Mouse (Mus musculus) CH12.LX (cell line): ENCODE measurements around the gene Taar3. TPM values are rescaled to one million over a fixed set of nuclear protein-coding genes. Genes with fewer than 3 reads are reported as not detected.

Source experiments
- DNase-seq: peaks from one replicate; pipeline ENCODE4 v3.0.0-alpha.2; 2013; ENCODE audit errors: extremely low read depth
- H3K27ac ChIP-seq: 2 replicates; pipeline ENCODE4 v1.5.1; 2012; ENCODE audit warnings: low read depth, mild to moderate bottlenecking, control low read depth, moderate library complexity; ENCODE audit not compliant: insufficient read depth
- H3K27me3 ChIP-seq: replicated peaks from 2 replicates; pipeline ENCODE3; 2012; ENCODE audit warnings: inconsistent platforms
- H3K36me3 ChIP-seq, 2 experiments: replicated peaks in 1 of 2; 2 replicates each; pipeline versions ENCODE3 to v1.6.1; 2012; ENCODE audit warnings: inconsistent platforms in 1 of 2, low read length in 1 of 2, mild to moderate bottlenecking in 1 of 2, mixed read lengths in 1 of 2, moderate library complexity in 1 of 2; ENCODE audit not compliant: control insufficient read depth in 1 of 2, insufficient read depth in 1 of 2
- H3K4me1 ChIP-seq, 2 experiments: 2 replicates each; pipeline ENCODE4 v1.6.1; 2012; ENCODE audit warnings: inconsistent platforms in 1 of 2, moderate library complexity in 1 of 2; ENCODE audit not compliant: insufficient read depth in 2 of 2, control insufficient read depth in 1 of 2
- H3K4me2 ChIP-seq: 2 replicates; pipeline ENCODE4 v1.6.1; 2012; ENCODE audit warnings: low read depth, mild to moderate bottlenecking, control low read depth; ENCODE audit not compliant: poor library complexity, insufficient read depth, severe bottlenecking
- H3K4me3 ChIP-seq, 3 experiments: fragments of 150-350 bp in 1 of 3; sonication (generic) in 1 of 3; replicated peaks in 1 of 3; 2 replicates each; pipeline versions ENCODE3 to v1.5.1; 2011 to 2012; ENCODE audit warnings: low read depth in 2 of 3, low read length in 2 of 3, mild to moderate bottlenecking in 2 of 3, moderate library complexity in 2 of 3, control low read depth in 1 of 3, improper control_type of control experiment in 1 of 3, inconsistent platforms in 1 of 3, mixed read lengths in 1 of 3; ENCODE audit not compliant: poor library complexity in 1 of 3
- H3K79me2 ChIP-seq: replicated peaks from 2 replicates; pipeline ENCODE4 v1.6.1; 2012; ENCODE audit warnings: mild to moderate bottlenecking, moderate library complexity; ENCODE audit not compliant: control insufficient read depth, poor library complexity, insufficient read depth, severe bottlenecking; ENCODE audit errors: extremely low read depth
- H3K9ac ChIP-seq: 2 replicates; pipeline ENCODE4 v1.6.1; 2012; ENCODE audit warnings: low read depth, mild to moderate bottlenecking, control low read depth, moderate library complexity; ENCODE audit not compliant: insufficient read depth
- H3K9me3 ChIP-seq: replicated peaks from 2 replicates; pipeline ENCODE3; 2012; ENCODE audit warnings: low read length, inconsistent platforms, mixed read lengths
- CHD1 ChIP-seq: IDR thresholded peaks from 2 replicates; pipeline ENCODE4 v1.6.1; 2012; ENCODE audit warnings: low read depth, low read length, improper control_type of control experiment, inconsistent platforms
- CHD2 ChIP-seq: IDR thresholded peaks from 2 replicates; pipeline ENCODE4 v1.6.1; 2011; ENCODE audit warnings: low read length, improper control_type of control experiment
- CTCF ChIP-seq, 2 experiments: IDR thresholded peaks in 1 of 2; conservative IDR thresholded peaks in 1 of 2; 2 replicates each; pipeline ENCODE4 v1.5.1; 2011 to 2012; ENCODE audit warnings: low read depth in 2 of 2, low read length in 2 of 2, improper control_type of control experiment in 1 of 2, inconsistent platforms in 1 of 2, mild to moderate bottlenecking in 1 of 2, moderate library complexity in 1 of 2
- EP300 ChIP-seq: IDR thresholded peaks from 2 replicates; pipeline ENCODE4 v1.6.1; 2011; ENCODE audit warnings: low read length, improper control_type of control experiment
- ETS1 ChIP-seq: conservative IDR thresholded peaks from 2 replicates; pipeline ENCODE4 v1.6.1; 2012; ENCODE audit warnings: low read depth, mild to moderate bottlenecking, inconsistent platforms, low read length, improper control_type of control experiment, moderate library complexity
- IRF4 ChIP-seq: IDR thresholded peaks from 2 replicates; pipeline ENCODE4 v1.6.1; 2014; ENCODE audit warnings: low read depth, mild to moderate bottlenecking, inconsistent platforms, low read length, improper control_type of control experiment
- KAT2A ChIP-seq: IDR thresholded peaks from 2 replicates; pipeline ENCODE4 v1.6.1; 2012; ENCODE audit warnings: low read length, improper control_type of control experiment, inconsistent platforms; ENCODE audit not compliant: insufficient replicate concordance
- MAX ChIP-seq: IDR thresholded peaks from 2 replicates; pipeline ENCODE4 v1.6.1; 2011; ENCODE audit warnings: low read length, improper control_type of control experiment
- MAZ ChIP-seq: IDR thresholded peaks from 2 replicates; pipeline ENCODE4 v1.6.1; 2012; ENCODE audit warnings: low read depth, mild to moderate bottlenecking, inconsistent platforms, low read length, improper control_type of control experiment, moderate library complexity
- MEF2A ChIP-seq: IDR thresholded peaks from 2 replicates; pipeline ENCODE4 v1.6.1; 2014; ENCODE audit warnings: low read depth, mild to moderate bottlenecking, inconsistent platforms, low read length, improper control_type of control experiment, borderline replicate concordance
- MXI1 ChIP-seq: IDR thresholded peaks from 2 replicates; pipeline ENCODE4 v1.6.1; 2011; ENCODE audit warnings: mild to moderate bottlenecking, low read depth, low read length, improper control_type of control experiment
- PAX5 ChIP-seq: IDR thresholded peaks from 2 replicates; pipeline ENCODE4 v1.6.1; 2012; ENCODE audit warnings: low read length, inconsistent platforms, mixed read lengths
- POLR2AphosphoS2 ChIP-seq: IDR thresholded peaks from 2 replicates; pipeline ENCODE4 v1.6.1; 2011; ENCODE audit warnings: low read depth, low read length, improper control_type of control experiment
- SIN3A ChIP-seq: IDR thresholded peaks from 2 replicates; pipeline ENCODE4 v1.6.1; 2012; ENCODE audit warnings: low read length, improper control_type of control experiment, inconsistent platforms
- TBP ChIP-seq: conservative IDR thresholded peaks from 2 replicates; pipeline ENCODE4 v1.6.1; 2011; ENCODE audit warnings: low read depth, low read length, improper control_type of control experiment
- TCF12 ChIP-seq: IDR thresholded peaks from 2 replicates; pipeline ENCODE4 v1.6.1; 2014; ENCODE audit warnings: low read depth, mild to moderate bottlenecking, inconsistent platforms, low read length, improper control_type of control experiment
- USF1 ChIP-seq: IDR thresholded peaks from 2 replicates; pipeline ENCODE4 v1.6.1; 2014; ENCODE audit warnings: low read depth, mild to moderate bottlenecking, inconsistent platforms, low read length, improper control_type of control experiment
- ZC3H11A ChIP-seq: IDR thresholded peaks from 2 replicates; pipeline ENCODE4 v1.6.1; 2012; ENCODE audit warnings: low read depth, mild to moderate bottlenecking, inconsistent platforms, low read length, improper control_type of control experiment
- dilution Hi-C: fragments of 300-500 bp; cut with MboI; formaldehyde crosslinking; loops from 2 replicates; pipeline ENCODE4 v1.14.3; 2020; ENCODE audit warnings: low sequenced_read_pairs; ENCODE audit not compliant: extremely low pct_unique_long_range_greater_than_20kb, extremely low pct_ligation_motif_present
- in situ Hi-C: fragments of 300-500 bp; cut with MboI; formaldehyde crosslinking; loops from 3 replicates; pipeline ENCODE4 v1.14.3; 2019; ENCODE audit warnings: low sequenced_read_pairs, low pct_ligation_motif_present, low pct_unique_long_range_greater_than_20kb, mixed read lengths
- polyA plus RNA-seq: library from polyadenylated mRNA; unstranded; fragments of >175 nt; gene quantifications from 2 replicates; pipeline ENCODE4 v1.2.1, GENCODE M21; 2012; ENCODE audit warnings: low read depth; ENCODE audit not compliant: insufficient read length
- total RNA-seq, 2 experiments: library from RNA; depleted of rRNA; stranded (reverse); fragments of 300-350 nt in 1 of 2; fragments of >200 nt in 1 of 2; gene quantifications; 2 replicates each; pipeline ENCODE4 v1.2.3; 2012 to 2014

Taar3 gene
- total and polyA plus RNA-seq, 3 experiments: not detected

- Histone ChIP-seq H3K27ac (no peak overlapping the region), H3K4me2 (no peak overlapping the region), H3K4me1 (no peaks in the 10 kb centered on the region), H3K9ac (no peak overlapping the region), H3K27me3 (no peaks in the 10 kb centered on the region), H3K9me3 (no peaks in the 10 kb centered on the region), H3K79me2 (no peaks in the 10 kb centered on the region), H3K36me3 (no peaks in the 10 kb centered on the region)
- dilution Hi-C loops: no loop called here
- TF ChIP-seq EP300 (no peak), POLR2AphosphoS2 (no peak), ZC3H11A (no peak), MEF2A (no peak), SIN3A (no peak), CHD2 (no peak), CHD1 (no peak), USF1 (no peak), IRF4 (no peak), ETS1 (no peak), PAX5 (no peak), KAT2A (no peak), MXI1 (no peak), TBP (no peak), TCF12 (no peak), CTCF (conservative IDR thresholded peaks at IDR 0.05 in 1 of 2, IDR thresholded peaks at IDR 0.05 in 1 of 2; ENCODE audit: low read depth in 2 of 2, low read length in 2 of 2) (no peak), MAX (no peak)
- TF ChIP-seq, all 38 proteins: peak for 0
- H3K4me3 ChIP-seq: no peak overlapping the region
- in situ Hi-C loops: no loop called here
- DNase-seq: no peak
These were observed 43.7 kb upstream of the Taar3 start for GRCm38 (mm10) chr10:23905661-23906060.

- TF ChIP-seq MAZ: no peak
- in situ Hi-C loops (no loop called here), dilution Hi-C loops (no loop called here)
- DNase-seq: no peak
- no peaks in the 10 kb centered on the region for H3K9me3 ChIP-seq
- H3K36me3 ChIP-seq: no peaks in the 10 kb centered on the region
- no peaks in the 10 kb centered on the region; a peak in 1 of 4 replicates for H3K4me1 ChIP-seq
- H3K27me3 ChIP-seq: no peaks in the 10 kb centered on the region
- no peak within 1 kb of the TSS for H3K9ac ChIP-seq
- no peak within 1 kb of the TSS for H3K4me2 ChIP-seq
- no peak within 1 kb of the TSS for H3K27ac ChIP-seq
- no peaks in the 10 kb centered on the region for H3K79me2 ChIP-seq
- H3K4me3 ChIP-seq: no peak within 1 kb of the TSS
These were observed 29.3 kb upstream of the Taar3 start, which contains the start of gene Taar1 for GRCm38 (mm10) chr10:23920056-23920455. Gene Taar1 (plus strand): TSS chr10:23920356.
